Mouse (Mus musculus): Measurements from ENCODE around the gene Nrxn3. TPM values are rescaled to one million over a fixed set of nuclear protein-coding genes. Genes with fewer than 3 reads are reported as not detected.

Nrxn3 gene
- polyA plus RNA-seq, 1 experiment from 2014 or later = 0.72 TPM

DNA sequence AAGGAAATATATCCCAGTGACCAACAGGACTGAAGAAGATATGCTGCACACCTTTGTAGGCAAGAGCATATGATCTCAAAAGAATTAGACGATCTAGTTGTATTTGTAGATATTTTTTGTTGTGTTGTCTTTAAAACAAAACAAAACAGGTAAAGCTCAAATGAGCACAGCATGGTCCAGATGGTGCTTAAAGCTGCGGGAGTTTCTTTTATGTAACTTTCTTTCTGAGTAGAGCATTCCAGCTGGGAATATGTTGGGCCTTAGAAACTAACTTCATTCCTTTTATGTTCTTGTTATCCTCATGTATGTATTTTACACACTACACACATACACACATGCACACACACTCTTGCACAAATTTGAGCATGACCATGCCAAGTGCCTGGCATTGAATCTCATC, 1545.4 kb downstream of the Nrxn3 start:
- 70% methylated on average over 2 of the region's 2 CpGs for WGBS (ENCODE audit: insufficient replicate concordance)
- Histone ChIP-seq H3K27ac (ENCODE audit: low read depth) (no peak overlapping the region), H3K36me3 (replicated peaks; ENCODE audit: insufficient read depth, low read length) (no peaks in the 10 kb centered on the region), H3K9ac (replicated peaks) (no peak overlapping the region), H3K4me3 (ENCODE audit: low read depth, low read length) (no peak overlapping the region), H3K9me3 (ENCODE audit: low read length) (no peaks in the 10 kb centered on the region), H3K4me2 (ENCODE audit: low read depth, low read length) (no peak overlapping the region), H3K4me1 (ENCODE audit: insufficient read depth) (no peaks in the 10 kb centered on the region), H3K27me3 (ENCODE audit: insufficient read depth, low read length) (no peaks in the 10 kb centered on the region)
- no peak for DNase-seq
- TF ChIP-seq CTCF (IDR thresholded peaks at IDR 0.05; ENCODE audit: low read depth) = no peak
- no peak for TF ChIP-seq EP300 (IDR thresholded peaks at IDR 0.05; ENCODE audit: low read depth)
- ATAC-seq = no peak

- Histone ChIP-seq H3K4me3 (ENCODE audit: low read depth, low read length) (no peak overlapping the region), H3K9me3 (ENCODE audit: low read length) (no peaks in the 10 kb centered on the region), H3K36me3 (replicated peaks; ENCODE audit: insufficient read depth, low read length) (no peaks in the 10 kb centered on the region), H3K4me2 (ENCODE audit: low read depth, low read length) (no peak overlapping the region), H3K4me1 (ENCODE audit: insufficient read depth) (no peaks in the 10 kb centered on the region), H3K27ac (ENCODE audit: low read depth) (no peak overlapping the region), H3K9ac (replicated peaks) (no peak overlapping the region), H3K27me3 (ENCODE audit: insufficient read depth, low read length) (no peaks in the 10 kb centered on the region)
- no peak for DNase-seq
- ATAC-seq = no peak
- TF ChIP-seq EP300 (IDR thresholded peaks at IDR 0.05; ENCODE audit: low read depth) = no peak
- TF ChIP-seq CTCF (IDR thresholded peaks at IDR 0.05; ENCODE audit: low read depth) = no peak
Measured at GRCm38 (mm10) chr12:90270763-90271379, 1548.2 kb downstream of the Nrxn3 start.

- H3K27ac ChIP-seq (ENCODE audit: low read depth) = no peak overlapping the region
- H3K4me1 ChIP-seq (ENCODE audit: insufficient read depth) = no peaks in the 10 kb centered on the region
- H3K4me3 ChIP-seq (ENCODE audit: low read depth, low read length) = no peak overlapping the region
- no peaks in the 10 kb centered on the region for H3K9me3 ChIP-seq (ENCODE audit: low read length)
- WGBS (ENCODE audit: insufficient replicate concordance) = 70% methylated on average over 7 of the region's 7 CpGs
- no peak overlapping the region for H3K9ac ChIP-seq (replicated peaks)
- no peaks in the 10 kb centered on the region for H3K36me3 ChIP-seq (replicated peaks; ENCODE audit: insufficient read depth, low read length)
- DNase-seq = no peak
- no peak for ATAC-seq
- H3K27me3 ChIP-seq (ENCODE audit: insufficient read depth, low read length) = no peaks in the 10 kb centered on the region
- TF ChIP-seq CTCF (IDR thresholded peaks at IDR 0.05; ENCODE audit: low read depth) (no peak), EP300 (IDR thresholded peaks at IDR 0.05; ENCODE audit: low read depth) (no peak)
- no peak overlapping the region for H3K4me2 ChIP-seq (ENCODE audit: low read depth, low read length)
Measured at GRCm38 (mm10) chr12:90274621-90275236, 1552.1 kb downstream of the Nrxn3 start.

- no peak overlapping the region for H3K4me2 ChIP-seq (ENCODE audit: low read depth, low read length)
- no peak overlapping the region for H3K9ac ChIP-seq (replicated peaks)
- no peaks in the 10 kb centered on the region for H3K4me1 ChIP-seq (ENCODE audit: insufficient read depth)
- WGBS (ENCODE audit: insufficient replicate concordance) = 76% methylated on average over 1 of the region's 1 CpGs
- H3K27me3 ChIP-seq (ENCODE audit: insufficient read depth, low read length) = no peaks in the 10 kb centered on the region
- TF ChIP-seq CTCF (IDR thresholded peaks at IDR 0.05; ENCODE audit: low read depth) (no peak), EP300 (IDR thresholded peaks at IDR 0.05; ENCODE audit: low read depth) (no peak)
- no peaks in the 10 kb centered on the region for H3K9me3 ChIP-seq (ENCODE audit: low read length)
- no peak for DNase-seq
- H3K4me3 ChIP-seq (ENCODE audit: low read depth, low read length) = no peak overlapping the region
- ATAC-seq = no peak
- no peaks in the 10 kb centered on the region for H3K36me3 ChIP-seq (replicated peaks; ENCODE audit: insufficient read depth, low read length)
- no peak overlapping the region for H3K27ac ChIP-seq (ENCODE audit: low read depth)
Measured at GRCm38 (mm10) chr12:90281236-90281635, 1558.6 kb downstream of the Nrxn3 start.

DNA sequence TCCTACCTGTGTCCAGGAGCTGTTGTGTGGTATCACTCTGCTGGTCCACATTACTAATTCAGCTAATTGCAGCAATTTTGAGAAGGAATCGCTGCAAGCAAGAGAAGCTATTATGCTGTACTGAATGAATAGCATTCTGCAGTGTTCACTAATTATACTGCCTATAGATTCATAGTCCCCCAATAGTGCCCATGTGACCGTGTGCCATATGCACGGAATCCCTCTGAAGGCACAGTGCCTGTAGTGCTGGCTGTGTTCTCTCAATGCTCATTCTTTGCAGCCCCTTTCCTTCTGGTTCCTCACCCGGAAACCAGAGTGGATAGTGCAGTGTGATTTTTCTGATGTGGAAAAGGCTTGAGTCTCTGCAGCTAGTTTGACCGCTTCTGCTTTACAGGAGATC, 1560.3 kb downstream of the Nrxn3 start:
- H3K4me3 ChIP-seq (ENCODE audit: low read depth, low read length) = no peak overlapping the region
- H3K4me1 ChIP-seq (ENCODE audit: insufficient read depth) = no peaks in the 10 kb centered on the region
- WGBS (ENCODE audit: insufficient replicate concordance) = 76% methylated on average over 5 of the region's 5 CpGs
- H3K27me3 ChIP-seq (ENCODE audit: insufficient read depth, low read length) = no peaks in the 10 kb centered on the region
- no peak for TF ChIP-seq CTCF (IDR thresholded peaks at IDR 0.05; ENCODE audit: low read depth)
- no peak for TF ChIP-seq EP300 (IDR thresholded peaks at IDR 0.05; ENCODE audit: low read depth)
- no peak overlapping the region for H3K4me2 ChIP-seq (ENCODE audit: low read depth, low read length)
- DNase-seq = no peak
- no peak overlapping the region for H3K27ac ChIP-seq (ENCODE audit: low read depth)
- H3K9ac ChIP-seq (replicated peaks) = no peak overlapping the region
- H3K9me3 ChIP-seq (ENCODE audit: low read length) = no peaks in the 10 kb centered on the region
- no peak for ATAC-seq
- H3K36me3 ChIP-seq (replicated peaks; ENCODE audit: insufficient read depth, low read length) = no peaks in the 10 kb centered on the region

- H3K27ac ChIP-seq (ENCODE audit: low read depth) = no peak overlapping the region
- 65% methylated on average over 1 of the region's 1 CpGs for whole genome bisulfite sequencing (ENCODE audit: insufficient replicate concordance)
- H3K9me3 ChIP-seq (ENCODE audit: low read length) = no peaks in the 10 kb centered on the region
- no peaks in the 10 kb centered on the region for H3K27me3 ChIP-seq (ENCODE audit: insufficient read depth, low read length)
- ATAC-seq (no peak), DNase-seq (no peak)
- H3K36me3 ChIP-seq (replicated peaks; ENCODE audit: insufficient read depth, low read length) = no peaks in the 10 kb centered on the region
- no peaks in the 10 kb centered on the region for H3K4me1 ChIP-seq (ENCODE audit: insufficient read depth)
- no peak for TF ChIP-seq CTCF (IDR thresholded peaks at IDR 0.05; ENCODE audit: low read depth)
- TF ChIP-seq EP300 (IDR thresholded peaks at IDR 0.05; ENCODE audit: low read depth) = no peak
- no peak overlapping the region for H3K4me3 ChIP-seq (ENCODE audit: low read depth, low read length)
- no peak overlapping the region for H3K9ac ChIP-seq (replicated peaks)
- no peak overlapping the region for H3K4me2 ChIP-seq (ENCODE audit: low read depth, low read length)
Measured at GRCm38 (mm10) chr12:90302671-90303070, 1580.0 kb downstream of the Nrxn3 start.

All from liver, postnatal 0 days (tissue).